Mouse (Mus musculus) heart, postnatal 0 days (tissue): ENCODE measurements at regions not wholly inside any gene's neighbourhood (a gene's known extent, or its start where the extent isn't known, plus 50 kb on each side); places are given as distances from the start of the nearest gene placed in this dataset.

Experiments used
- CTCF ChIP-seq: IDR thresholded peaks from 2 replicates; pipeline ENCODE4 v1.5.1; 2016; ENCODE audit warnings: antibody characterized with exemption, control low read depth, low read depth
- EP300 ChIP-seq: IDR thresholded peaks from 2 replicates; pipeline ENCODE4 v1.6.1; 2016; ENCODE audit warnings: antibody characterized with exemption, low read depth

DNA sequence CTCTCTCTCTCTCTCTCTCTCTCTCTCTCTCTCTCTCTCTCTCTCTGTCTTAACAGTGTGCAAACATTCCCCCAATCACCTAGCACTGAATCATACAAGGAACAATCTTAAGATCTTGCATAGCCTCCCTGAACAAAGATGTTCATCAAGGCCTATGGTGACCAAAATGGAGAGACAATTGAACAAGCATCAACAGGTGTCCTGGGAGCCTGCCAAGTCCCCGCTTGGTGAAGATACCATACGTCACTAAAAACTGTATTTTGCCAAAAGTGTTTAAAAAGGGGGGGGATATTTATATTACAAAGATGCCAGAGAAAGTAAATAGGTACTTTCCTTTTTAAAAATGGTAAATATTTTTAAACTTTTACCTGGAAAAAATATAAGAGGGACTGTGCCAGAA is 223.6 kb downstream of the Xxylt1 start:
- TF ChIP-seq EP300 (no peak), CTCF (no peak)
